Mouse (Mus musculus) kidney, adult 2 months (tissue): ENCODE data around the gene Nxf1.

Experiments used
- CTCF ChIP-seq: fragments of 200-500 bp; conservative IDR thresholded peaks from 2 replicates; pipeline ENCODE4 v1.5.1; 2011; ENCODE audit warnings: low read depth, mild to moderate bottlenecking, control low read depth, low read length, moderate library complexity, mixed read lengths; ENCODE audit not compliant: insufficient read depth, insufficient read length
- POLR2A ChIP-seq: fragments of 200-500 bp; IDR thresholded peaks from one replicate; pipeline ENCODE4 v1.6.1; 2011; ENCODE audit warnings: low read depth, low read length, control low read depth

GRCm38 (mm10) chr19:8755652-8756051, 1.2 kb upstream of the Nxf1 start:
- TF ChIP-seq POLR2A: no peak
- TF ChIP-seq CTCF: no peak
